Mouse (Mus musculus): ENCODE results near the gene Riiad1.
A peak's percentile ranks its signal among the peaks of the same experiment; 100 is the strongest.

The Riiad1 gene

DNA sequence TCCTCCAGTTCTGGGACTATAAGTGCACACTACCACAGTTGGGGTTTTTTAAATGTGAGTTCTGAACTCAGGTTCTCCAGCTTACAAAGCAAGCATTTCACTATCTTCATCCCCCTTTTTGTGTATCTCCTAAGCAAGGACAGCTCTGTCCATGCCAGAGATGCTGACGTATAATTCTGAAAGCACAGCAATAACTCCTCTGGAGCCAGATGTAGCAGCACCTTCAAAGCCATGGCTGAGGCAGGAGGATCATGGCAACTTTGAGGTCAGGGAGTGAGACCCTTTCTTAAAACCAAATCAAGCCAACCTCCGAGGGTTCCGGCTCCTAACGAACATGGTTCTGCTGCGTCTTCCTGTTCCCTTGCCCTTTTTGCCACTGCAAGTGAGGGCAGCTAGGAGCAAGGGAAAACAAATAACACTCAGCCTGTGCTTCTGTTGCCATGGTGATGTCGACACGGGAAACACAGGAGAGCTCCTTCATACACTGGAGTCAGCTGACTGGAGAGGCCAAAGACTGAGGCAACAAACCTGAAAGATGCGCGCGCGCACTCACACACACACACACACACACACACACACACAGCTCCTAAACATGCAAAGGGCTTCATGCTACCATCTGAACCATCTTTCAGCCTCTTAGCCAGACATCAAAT is 16.1 kb downstream of the Riiad1 start:
- DNase-seq (ENCODE audit: low spot score) = no peak

DNA sequence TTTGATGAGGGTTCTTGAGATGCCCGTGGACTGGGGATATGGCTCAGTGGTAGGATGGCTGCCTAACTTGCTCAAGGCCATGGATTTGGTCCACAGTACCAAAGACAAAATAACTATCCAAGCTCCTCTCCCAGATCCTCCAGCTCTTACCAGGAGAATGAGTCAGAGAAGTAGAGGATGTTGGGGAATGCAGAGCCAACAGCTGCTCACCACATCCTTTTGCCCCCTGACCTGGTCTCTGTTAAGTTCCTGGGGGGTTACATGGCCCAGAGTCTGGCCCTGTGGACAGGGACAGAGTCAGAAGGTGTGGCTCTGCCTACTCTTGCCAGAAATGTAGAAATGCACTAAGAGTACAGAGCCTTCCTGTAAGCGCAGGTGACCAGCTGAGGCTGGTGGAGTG is 20.3 kb downstream of the Riiad1 start:
- DNase-seq (ENCODE audit: low spot score) = no peak

DNA sequence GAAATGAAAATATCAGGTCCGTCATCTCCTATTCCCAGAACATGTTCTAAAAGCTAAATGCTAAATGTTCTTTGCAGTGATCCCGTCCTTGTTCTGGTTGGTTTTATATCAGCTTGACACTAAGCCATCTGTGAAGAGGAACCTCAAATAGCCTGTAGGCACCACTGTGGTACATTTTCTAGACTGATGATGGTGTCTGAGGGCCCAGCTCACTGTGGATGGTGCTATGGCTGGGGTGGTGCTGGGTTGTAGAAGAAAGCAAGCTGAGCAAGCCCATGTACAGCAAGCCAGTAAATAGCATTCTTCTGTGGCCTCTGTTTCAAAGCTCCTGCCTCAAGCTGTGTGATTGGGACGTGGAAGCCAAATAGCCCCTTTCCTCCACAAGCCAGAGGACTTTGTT is 23.1 kb downstream of the Riiad1 start:
- DNase-seq (ENCODE audit: low spot score) = no peak

DNA sequence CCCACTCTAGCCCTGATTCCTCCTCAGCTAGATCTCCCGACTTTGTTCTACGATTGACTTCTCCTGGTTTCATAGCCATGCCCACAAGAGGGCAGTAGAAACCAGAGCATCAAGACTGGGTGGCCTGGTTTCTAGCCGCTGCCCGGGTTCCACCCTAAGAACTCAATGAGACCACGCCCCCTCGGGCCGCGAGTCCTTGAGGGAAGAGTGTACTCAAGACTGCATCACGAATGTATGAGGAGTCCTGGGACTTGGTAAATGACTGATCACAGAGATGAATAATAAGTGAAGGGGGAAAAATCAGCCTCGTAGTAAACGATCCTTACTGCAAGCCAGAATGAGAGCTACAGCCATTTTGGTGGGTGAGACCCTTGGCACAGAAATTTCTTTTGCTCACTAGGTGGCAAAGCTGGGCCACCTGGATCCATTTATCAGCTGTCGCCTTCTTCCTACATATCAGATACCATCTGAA is 23.6 kb downstream of the Riiad1 start:
- peak; percentile 84 for DNase-seq (ENCODE audit: low spot score)

DNA sequence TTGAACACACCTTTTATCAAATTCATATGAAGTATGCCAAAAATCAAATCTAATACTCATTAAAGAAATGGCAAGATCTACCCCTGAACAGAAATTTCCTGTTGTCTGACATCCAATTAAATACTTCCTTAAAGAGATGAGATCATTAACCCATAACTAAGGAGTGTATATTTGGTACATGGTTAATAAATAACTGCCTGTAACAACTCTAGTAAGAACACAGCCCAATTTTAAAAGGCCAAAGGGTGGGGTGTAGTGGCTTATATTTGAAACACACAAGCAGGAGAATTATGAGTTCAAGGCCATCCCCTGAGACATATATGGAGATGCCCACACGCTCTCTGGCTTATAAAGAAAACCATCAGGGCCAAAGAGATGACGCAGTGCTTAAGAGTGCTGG is 30.8 kb downstream of the Riiad1 start:
- DNase-seq (ENCODE audit: low spot score) = no peak

DNA sequence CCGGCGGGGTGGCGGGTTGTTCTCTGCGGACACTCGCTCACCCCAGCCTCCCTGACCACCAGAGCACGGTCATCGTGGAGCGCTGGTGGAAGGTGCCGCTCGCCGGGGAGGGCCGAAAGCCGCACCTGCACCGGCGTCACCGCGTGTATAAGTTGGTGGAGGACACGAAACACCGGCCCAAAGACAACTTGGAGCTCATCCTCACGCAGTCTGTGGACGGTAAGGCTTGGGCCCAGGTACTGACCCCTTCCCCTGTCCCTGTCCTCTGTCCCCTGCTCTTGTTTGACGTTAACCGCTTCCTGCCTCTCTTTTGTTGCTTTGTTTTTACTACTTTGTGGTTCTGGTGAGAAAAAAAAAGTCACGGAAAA is 36.6 kb downstream of the Riiad1 start, which contains the start of gene Oaz3:
Oaz3 (minus strand) TSS at position 319 of the 368 bp plus-strand sequence.
- no peak for DNase-seq (ENCODE audit: low spot score)

DNA sequence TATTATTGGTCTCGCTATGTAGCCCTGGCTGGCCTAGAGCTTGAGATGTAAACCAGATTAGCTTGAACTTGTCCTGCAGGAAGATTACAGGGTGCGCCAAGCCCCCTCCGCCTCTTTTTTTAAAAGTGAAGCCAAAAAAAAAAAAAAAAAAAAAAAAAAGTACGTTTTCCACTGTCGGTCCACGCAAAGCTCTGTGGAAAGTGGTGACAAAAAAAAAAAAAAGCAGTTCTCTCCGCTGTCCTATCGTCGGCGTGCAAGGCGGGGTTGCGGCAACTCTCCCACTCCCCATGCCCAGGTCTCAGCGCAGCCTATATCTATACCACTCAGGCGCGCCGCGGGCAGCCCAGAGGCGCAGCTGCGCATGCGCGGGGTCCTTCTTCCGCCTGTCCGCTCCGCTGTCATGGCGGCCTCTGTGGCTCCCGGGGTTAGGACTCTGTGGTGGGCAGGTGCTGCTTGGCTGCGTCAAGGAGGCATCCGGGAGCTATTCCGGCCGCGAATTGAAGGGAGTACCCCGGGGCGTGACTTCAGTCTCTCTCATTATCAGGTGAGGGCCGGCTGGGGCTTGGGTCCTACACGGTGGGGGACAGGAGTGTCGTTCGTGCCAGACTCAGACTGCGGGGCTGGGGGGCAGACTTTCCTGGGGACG is 37.1 kb downstream of the Riiad1 start, which contains the start of gene Mrpl9:
Mrpl9 (plus strand) TSS at position 368 of the 646 bp plus-strand sequence.
- DNase-seq (ENCODE audit: low spot score) = peak; percentile 97

DNA sequence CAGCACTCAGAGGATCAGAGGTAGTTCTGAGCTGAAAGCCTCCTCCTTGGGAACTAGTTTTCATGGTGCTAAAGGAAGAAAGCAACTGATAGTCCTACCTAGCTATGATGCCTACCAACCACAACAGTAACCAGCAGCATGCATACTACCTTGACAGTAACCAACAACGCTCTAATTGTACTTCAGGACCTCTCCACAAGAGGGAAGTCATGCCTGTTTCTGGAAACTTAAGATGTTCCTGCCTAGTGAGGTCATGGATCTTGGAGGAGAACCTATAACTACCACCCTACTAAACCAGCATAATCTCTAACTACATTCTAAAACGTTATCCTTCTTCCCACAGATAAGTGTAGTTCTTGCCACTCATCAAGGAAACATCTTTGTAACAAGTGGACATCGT is 39.0 kb downstream of the Riiad1 start:
- DNase-seq (ENCODE audit: low spot score) = no peak

DNA sequence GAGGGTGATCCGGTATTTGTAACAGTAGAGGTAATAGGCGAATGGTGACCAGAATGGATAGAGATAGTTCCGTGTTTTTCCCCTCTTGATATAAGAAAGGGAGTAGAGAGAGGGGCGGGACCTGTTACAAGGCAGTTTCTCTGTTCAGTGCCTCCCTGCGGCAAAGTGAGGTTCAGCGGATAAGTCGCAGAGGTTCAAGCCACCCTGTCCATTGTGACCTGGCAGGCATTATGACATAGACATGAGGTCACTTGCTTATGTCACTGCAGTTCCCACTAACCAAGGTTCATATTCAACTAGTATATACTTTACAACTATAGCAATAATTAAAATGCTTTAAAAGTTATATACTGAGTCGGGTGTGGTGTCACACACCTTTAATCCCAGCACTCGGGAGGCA is 43.7 kb downstream of the Riiad1 start:
- DNase-seq (ENCODE audit: low spot score) = no peak

DNA sequence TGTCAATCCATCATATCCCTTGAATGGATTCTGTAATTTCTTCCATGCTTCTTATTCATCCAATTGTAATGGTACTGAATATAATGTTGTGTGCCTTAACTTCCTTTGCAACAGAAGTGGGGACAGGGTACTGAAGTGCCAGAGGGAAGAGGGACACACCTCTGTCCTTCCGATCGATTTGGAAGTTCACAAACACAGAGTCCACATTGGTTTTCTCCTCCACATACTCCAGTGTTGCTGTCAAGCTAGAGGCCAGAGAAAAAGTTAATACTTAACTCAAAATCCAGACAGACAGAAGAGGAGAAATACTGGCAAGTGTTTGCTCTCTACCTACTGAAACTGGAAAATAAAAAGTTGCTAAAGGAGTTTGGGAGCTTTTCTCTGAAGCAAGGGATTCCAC is 45.8 kb downstream of the Riiad1 start:
- DNase-seq (ENCODE audit: low spot score) = no peak

DNA sequence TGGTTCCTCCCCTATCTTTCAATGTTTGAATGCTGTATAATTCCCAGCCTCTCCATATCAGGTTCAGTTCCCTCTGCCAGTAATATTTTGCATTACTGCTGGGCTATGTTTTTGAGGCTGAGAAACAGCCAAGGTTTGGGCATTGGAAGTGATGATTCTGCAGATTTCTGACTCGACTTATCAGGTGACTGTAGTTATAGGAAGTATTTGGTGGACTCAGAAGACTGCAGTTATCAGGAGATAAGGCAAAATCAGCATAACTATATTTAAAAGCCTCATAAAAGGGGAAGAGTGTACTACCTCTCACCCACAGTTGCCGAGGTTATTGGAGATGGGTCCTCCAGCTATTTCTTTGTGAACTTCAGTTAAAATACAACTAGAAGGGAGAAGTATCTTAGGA is 49.2 kb downstream of the Riiad1 start:
- no peak for DNase-seq (ENCODE audit: low spot score)

Measured in testis, postnatal 10 days (tissue).